Mouse (Mus musculus) brain, embryonic 14.5 days (tissue): Measurements from ENCODE around the gene Ermp1.

Experiments
- CTCF ChIP-seq: fragments of 200-500 bp; IDR thresholded peaks from 2 replicates; pipeline ENCODE4 v1.5.1; 2012; ENCODE audit warnings: inconsistent platforms, mild to moderate bottlenecking, moderate library complexity, borderline replicate concordance; ENCODE audit not compliant: insufficient read depth, insufficient read length; ENCODE audit errors: extremely low read depth
- POLR2A ChIP-seq: fragments of 200-500 bp; IDR thresholded peaks from 2 replicates; pipeline ENCODE4 v1.6.1; 2012; ENCODE audit warnings: mild to moderate bottlenecking, inconsistent platforms, borderline replicate concordance; ENCODE audit not compliant: poor library complexity, insufficient read depth, insufficient read length, severe bottlenecking; ENCODE audit errors: extremely low read depth

DNA sequence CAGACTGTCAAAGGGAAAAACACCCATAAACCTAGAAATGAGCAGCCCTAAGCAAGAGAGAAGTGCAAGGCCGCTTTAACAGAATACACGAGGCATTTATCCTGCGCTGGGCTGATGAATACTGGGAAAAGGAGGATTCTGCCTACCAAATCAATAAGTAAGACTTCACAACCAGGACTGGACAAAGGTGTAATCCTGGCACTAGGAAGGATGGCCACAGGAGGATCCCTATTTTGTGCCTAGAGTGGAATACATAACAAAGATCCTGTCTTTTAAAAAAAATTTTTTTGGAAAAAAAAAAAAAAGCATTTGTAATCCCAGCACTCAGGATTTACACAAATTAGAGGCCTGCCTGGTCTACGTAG lies 317 bp upstream of the Ermp1 start:
- TF ChIP-seq CTCF (no peak), POLR2A (no peak)
